Mouse (Mus musculus): Measurements from ENCODE around the gene Cd244a.

GRCm38 (mm10) chr1:171629168-171629567 lies 70.2 kb downstream of the Cd244a start:
- TF ChIP-seq POLR2A (IDR thresholded peaks at IDR 0.05; ENCODE audit: borderline replicate concordance, extremely low read depth, low read depth, low read length) (no peak), CTCF (IDR thresholded peaks at IDR 0.05; ENCODE audit: insufficient read depth, low read length) (no peak)

Data from lung, adult 2 months (tissue).